Mouse (Mus musculus) adrenal gland, adult 8-10 months (tissue): ENCODE results near the gene Carf. TPM values are rescaled to one million over a fixed set of nuclear protein-coding genes. Genes with fewer than 3 reads are reported as not detected.
"Not testable (repeated sequence)": the region's sequence is repeated elsewhere in the genome, so short reads cannot be mapped to it uniquely, and the experiment has no call there.

Source experiments
- DNase-seq: peaks from one replicate; pipeline ENCODE4 v3.0.0; 2022
- total RNA-seq, 4 experiments: library from RNA; stranded (reverse); gene quantifications; 2 replicates each; pipeline ENCODE4 v1.2.4; 2022

Gene Carf
- 10 to 100 TPM in 3 of 4 experiments, 1 to 10 TPM in 1; 8.9 to 17.9 (median 15.9) TPM for total RNA-seq

- DNase-seq: peak; percentile 95
Observed at GRCm38 (mm10) chr1:60098024-60098781, at the start of gene Carf, which contains the start of gene Wdr12. TSS of gene Carf (plus strand) at chr1:60098247. TSS of gene Wdr12 (minus strand) at chr1:60098645.

DNA sequence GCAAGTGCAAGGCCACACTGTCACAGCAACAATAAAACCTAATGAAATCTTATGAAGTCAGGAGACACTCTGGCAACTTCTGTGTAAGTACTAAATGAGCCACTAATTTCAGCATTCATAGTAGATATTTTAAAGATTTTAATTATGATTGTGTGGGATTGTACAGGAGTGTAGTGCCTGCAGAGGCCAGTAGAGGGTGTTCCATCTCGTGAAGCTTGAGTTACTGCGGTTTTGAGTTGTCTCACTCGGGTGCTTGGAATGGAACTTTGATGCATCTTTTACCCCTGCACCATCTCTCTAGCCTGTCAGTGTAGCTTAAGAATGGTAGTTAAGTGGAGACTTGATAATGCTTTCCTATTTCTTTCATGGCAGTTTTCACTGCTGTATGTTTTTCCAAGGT lies 43.4 kb upstream of the Carf start:
- DNase-seq: no peak

DNA sequence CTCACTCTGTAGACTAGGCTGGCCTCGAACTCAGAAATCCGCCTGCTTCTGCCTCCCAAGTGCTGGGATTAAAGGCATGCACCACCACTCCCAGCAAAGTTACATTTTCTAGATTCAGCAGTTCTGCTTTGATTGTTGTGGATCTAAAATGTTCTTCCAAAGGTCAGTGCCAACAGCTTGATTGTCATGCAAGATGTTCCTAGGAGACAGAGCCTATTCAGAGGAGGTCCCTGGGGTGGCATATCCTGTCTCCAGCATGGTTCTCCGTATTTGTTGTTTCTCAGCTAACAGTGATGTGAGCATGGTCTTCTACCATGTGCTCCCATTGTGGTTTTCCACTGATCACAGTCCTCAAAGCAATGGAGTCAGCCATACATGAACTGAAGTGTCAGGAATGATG lies 41.7 kb upstream of the Carf start:
- DNase-seq: no peak

DNA sequence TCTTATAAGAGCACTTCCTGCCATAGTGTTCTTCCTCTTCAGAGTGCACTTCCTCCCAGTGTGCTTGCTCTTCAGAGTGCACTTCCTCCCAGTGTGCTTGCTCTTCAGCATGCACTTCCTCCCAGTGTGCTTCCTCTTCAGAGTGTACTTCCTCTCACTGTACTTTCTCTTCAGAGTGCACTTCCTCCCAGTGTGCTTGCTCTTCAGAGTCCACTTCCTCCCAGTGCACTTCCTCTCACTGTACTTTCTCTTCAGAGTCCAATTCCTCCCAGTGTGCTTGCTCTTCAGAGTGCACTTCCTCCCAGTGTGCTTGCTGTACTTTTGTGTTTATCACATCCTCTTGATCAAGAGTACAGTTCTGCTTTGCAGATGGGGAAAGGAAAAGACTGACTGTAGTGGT lies 27.3 kb upstream of the Carf start:
- DNase-seq: not testable (repeated sequence)

DNA sequence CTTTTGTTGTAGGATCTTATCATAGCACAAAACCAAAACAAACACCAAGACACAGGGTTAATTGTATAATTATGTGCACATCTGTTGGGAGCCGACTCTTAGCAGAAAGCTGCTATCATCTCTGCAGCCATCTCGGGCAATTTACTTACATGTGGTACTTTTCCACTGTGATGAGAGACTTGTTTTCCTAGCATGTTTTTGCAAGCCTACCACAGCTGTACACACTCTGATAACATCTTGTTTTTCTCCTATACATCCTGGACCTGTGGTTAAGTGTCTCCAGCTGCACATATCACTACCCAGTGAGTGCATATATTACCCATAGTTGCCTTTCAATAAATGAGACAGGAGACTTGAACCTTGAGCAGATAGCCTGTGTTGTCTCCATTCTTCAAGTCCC lies 23.1 kb upstream of the Carf start:
- DNase-seq: no peak

DNA sequence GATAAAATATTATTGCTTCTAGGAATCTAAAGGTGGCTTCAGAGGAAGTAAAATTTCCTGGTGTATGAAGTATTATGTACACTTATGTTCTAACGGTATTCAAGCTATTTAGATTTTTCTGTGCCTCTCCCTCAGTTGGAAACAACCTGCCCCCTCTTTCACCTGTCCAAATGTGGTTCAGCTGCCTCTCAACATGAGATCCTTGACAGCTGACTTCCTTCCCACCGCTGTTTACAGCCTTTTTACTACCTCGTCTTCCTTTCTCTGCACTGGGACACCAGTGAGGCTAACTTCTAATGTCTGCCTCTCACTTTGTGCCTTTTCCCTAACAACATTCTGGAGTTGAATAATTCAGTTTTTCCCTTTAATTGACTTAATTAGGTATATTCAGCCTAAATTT lies 22.5 kb upstream of the Carf start:
- DNase-seq: no peak

GRCm38 (mm10) chr1:60076411-60076810 lies 21.6 kb upstream of the Carf start:
- DNase-seq: no peak

- DNase-seq: no peak
Observed at GRCm38 (mm10) chr1:60096572-60097276, 1.3 kb upstream of the Carf start.

DNA sequence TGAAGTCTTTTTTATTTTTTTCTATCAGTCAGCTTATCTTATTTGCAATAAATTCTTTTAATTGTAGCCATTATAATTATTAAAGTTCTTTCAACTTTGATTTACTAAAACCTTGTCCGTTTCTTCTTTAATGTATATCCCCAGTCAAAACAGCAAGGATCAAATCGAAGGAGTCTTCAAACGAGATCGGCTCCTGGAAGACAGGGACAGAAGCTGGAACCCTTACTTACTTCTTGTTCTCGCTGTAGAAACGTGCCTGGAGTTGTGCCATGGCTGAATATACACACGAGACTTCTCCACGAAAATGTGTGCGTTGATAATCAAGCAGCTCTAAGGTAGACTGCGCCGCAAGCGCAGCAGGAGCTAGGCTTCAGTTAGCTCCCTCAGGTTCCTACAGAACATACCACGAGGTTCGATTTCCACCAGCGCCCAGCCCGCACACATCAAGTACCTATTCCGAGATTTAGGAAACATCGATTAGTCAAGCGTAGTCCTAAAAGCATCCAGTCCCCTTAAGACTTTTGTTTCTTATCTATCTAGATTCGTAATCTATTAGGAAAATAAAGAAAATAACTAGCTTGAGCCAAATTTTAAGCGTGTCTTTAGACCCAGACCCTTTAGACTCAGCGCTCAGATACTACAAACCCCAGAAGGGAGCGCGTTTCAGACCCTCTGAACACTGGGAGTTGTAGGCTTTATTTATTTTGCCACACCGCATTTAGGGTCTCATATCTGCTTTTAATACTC lies 597 bp upstream of the Carf start:
- peak; percentile 55 for DNase-seq

- no peak for DNase-seq
Observed at GRCm38 (mm10) chr1:60098839-60099238, 792 bp downstream of the Carf start.

DNA sequence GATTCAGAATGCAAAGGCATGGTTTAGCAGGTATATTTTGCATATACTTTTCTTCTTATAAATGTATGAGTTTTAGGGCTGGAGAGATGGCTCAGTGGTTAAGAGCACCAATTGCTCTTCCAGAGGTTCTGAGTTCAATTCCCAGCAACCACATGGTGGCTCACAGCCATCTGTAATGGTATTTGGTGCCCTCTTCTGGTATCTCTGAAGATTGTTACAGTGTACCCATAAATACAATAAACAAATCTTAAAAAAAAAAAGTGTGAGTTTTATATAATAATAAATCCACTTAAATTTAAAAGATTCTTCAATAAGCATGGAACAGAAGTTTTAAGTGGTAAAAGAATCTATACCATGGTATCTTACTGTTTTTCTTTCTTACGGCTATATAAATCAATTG lies 6.5 kb downstream of the Carf start:
- DNase-seq: no peak

GRCm38 (mm10) chr1:60117721-60118455 lies 19.8 kb downstream of the Carf start:
- DNase-seq: peak; percentile 11

DNA sequence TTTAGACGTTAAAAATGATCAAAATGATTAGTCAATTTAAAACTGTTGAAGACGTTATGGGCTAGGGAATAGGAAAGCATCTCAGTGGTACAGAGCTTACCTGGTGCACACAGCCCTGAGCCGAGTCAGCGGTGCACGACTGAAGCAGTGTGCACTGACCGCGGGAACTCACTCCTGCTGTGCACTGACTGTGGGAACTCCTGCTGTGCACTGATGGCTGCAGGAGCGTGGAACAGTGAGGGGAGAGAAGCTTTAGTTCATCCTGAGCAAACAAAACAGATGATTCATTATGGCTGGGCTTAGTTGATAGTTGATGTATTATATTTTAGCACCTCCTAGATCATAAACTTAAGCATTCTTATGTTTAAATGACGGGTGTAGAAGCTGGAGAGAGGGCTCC lies 39.3 kb downstream of the Carf start:
- DNase-seq: no peak

DNA sequence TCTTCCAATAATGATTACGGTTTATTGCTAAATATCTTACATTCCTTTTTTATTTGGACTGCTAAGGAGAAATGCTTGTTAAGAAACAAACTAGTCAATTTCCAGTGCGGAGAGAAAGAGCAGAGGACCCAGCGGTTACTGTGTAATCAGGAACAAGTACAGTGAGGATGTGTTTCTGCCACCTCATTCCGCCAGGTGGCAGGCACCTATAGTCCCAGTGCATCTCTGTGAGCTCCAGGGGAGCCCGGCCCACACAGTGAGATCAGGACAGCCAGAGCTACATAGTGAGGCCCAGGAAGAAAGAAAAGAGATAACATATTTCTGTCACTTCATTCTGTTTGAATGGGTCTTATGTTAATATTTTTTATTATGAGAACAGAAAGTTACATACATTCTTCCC lies 54.7 kb downstream of the Carf start:
- no peak for DNase-seq

GRCm38 (mm10) chr1:60156651-60157050 lies 58.6 kb downstream of the Carf start:
- no peak for DNase-seq

DNA sequence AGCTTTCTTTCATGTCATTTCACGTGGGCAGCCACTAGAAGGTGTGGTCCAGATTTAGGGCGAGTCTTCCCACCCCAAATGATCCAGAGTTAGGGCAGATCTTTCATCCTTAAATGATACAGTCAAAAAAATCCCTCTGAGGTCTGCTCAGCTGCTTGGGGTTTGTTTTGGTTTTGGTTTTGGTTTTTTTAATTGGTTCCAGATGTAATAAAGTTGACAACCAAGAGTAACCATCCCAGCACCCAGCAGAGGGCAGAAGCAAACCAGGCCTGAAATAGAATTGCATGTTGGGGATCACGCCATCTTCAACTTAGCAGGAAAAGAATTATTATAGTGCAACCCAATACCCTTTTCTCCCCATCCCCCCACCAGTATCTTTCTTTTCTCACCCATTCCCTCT lies 60.4 kb downstream of the Carf start:
- DNase-seq: peak; percentile 38

DNA sequence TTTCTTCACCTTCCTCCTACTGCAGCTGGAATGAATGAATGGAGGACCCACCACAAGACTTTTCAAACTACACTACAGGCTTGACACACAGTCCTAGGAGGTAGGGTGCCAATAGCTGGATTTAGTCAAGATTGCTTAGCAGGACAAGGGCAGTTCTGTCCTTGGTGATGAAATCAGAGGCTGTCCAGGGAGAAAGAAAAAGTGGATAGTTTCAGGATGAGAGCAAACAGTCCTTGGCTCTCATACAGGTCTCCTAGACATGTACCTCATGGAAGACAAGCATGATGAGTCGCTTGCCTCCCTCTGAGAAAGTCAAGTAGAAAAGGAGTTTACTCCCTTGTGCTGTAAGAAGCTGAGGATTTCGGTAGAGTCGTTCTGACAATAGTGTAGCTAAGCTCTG lies 65.6 kb downstream of the Carf start:
- no peak for DNase-seq

- DNase-seq: no peak
Observed at GRCm38 (mm10) chr1:60169626-60170025, 71.6 kb downstream of the Carf start.

DNA sequence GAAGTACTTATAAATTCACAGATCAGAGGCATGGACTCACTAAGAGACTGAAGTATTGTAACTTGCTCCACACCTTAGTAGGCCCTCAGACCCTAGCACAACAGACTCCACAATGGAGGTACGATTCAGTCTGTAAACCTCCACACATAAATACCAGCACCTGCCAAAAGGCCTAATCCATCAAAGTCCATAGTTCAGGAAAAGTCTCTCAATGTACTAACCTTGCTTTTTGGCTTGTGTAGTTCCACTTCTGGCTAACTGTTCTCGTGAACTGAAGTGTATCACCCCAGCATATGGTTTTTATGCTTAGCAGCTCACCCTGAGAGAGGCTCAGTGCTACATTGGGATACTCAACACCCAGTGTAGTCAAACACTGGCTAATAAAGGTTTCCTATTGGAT lies 72.2 kb downstream of the Carf start:
- no peak for DNase-seq

GRCm38 (mm10) chr1:60173119-60173518 lies 75.1 kb downstream of the Carf start:
- no peak for DNase-seq

GRCm38 (mm10) chr1:60177814-60178213 lies 79.8 kb downstream of the Carf start:
- DNase-seq: not testable (repeated sequence)

GRCm38 (mm10) chr1:60179376-60179775 lies 81.3 kb downstream of the Carf start:
- DNase-seq: no peak
